Mouse (Mus musculus): ENCODE results near the gene Lrp1. TPM values are rescaled to one million over a fixed set of nuclear protein-coding genes. Genes with fewer than 3 reads are reported as not detected.

Gene Lrp1
- total RNA-seq, 2 experiments from 2014 or later = 73.8 to 101 TPM

DNA sequence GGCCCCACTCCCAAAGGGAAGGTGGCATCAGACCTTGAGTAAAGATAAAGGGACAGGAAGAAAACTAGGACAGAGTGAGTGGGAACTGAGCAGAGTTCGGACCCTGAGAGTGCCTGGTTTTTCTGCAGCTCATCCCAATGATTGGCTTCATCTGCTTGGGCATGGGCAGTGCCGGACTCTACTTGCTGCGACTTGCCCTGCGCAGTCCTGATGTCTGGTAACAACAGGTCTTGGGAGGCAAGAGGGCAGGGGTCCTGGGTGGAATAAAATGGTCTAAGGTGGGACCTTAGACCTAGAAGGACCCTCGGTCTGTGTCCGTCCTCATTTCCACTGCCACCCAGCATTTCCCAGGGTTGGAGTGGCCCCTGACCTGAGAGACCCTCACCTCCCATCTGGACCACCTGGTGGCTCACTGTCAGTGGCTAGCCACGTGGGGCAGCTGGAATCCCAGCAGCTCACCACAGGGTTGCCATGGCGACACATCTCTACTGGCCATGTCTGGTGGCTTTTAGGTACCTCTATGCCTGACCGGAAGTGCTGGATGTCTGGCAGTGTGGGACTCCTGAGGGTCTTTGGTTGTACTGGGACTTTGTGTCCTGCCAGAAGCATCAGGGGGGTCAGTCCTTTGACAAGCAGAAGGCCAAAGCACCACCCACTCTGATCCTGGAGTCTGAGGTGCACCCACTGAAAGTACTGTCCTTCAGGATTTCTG, 105.5 kb downstream of the Lrp1 start:
- no peak for DNase-seq
- intact Hi-C loops (cut with DNase I; ENCODE audit: low total_unique reads) = no loop called here

DNA sequence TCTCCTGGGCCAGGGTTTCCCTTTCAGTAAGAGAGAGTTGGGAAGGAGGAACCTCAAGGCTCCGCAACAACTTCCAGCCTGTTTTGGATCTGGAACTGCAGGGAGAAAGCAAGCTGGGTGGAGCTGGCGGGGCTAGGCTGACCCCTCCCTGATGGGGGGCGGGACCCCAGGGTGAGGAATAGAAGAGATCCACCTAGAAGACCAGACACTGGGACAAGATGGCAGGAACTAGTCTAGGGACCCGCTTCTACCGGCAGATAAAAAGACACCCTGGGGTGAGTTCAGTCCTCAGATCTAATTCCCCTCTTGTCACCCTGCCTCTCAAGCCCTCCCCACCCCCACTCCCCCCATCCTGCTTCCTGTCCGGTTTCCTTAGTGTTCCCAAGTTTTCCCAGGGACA, 106.2 kb downstream of the Lrp1 start, which contains the start of gene Ndufa4l2:
Gene Ndufa4l2 (plus strand): TSS at position 204 of the 400 bp plus-strand sequence.
- intact Hi-C loops (cut with DNase I; ENCODE audit: low total_unique reads) = no loop called here
- peak; percentile 69 for DNase-seq

DNA sequence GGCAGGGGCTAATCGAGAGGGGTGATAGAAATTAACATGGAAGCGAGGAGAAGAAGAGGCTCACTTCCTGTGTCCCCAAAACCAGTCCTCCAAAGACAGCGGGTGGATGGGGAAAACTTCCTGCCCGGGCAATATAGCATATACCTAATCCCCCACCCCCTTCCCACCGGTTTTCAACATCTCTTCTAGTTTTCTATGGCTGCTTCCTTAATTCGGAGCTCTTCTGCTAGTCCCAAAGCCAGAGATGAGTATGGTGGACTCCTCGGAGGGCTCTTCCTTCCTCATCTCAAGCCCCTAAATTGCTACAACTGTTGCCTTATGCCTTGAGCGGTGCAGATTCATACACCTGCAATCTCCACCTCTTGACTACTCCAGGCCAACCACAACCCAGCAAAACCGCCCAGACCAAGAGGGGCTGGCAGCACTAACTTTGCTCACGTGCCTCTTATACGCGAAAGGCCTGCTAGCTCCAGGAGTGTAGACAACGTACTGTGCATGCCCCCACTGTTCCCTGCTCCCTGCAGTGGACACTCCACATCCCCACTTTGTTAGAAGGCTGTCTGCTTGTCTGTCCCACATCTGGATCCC, 106.7 kb downstream of the Lrp1 start:
- intact Hi-C loops (cut with DNase I; ENCODE audit: low total_unique reads) = no loop called here
- DNase-seq = no peak

DNA sequence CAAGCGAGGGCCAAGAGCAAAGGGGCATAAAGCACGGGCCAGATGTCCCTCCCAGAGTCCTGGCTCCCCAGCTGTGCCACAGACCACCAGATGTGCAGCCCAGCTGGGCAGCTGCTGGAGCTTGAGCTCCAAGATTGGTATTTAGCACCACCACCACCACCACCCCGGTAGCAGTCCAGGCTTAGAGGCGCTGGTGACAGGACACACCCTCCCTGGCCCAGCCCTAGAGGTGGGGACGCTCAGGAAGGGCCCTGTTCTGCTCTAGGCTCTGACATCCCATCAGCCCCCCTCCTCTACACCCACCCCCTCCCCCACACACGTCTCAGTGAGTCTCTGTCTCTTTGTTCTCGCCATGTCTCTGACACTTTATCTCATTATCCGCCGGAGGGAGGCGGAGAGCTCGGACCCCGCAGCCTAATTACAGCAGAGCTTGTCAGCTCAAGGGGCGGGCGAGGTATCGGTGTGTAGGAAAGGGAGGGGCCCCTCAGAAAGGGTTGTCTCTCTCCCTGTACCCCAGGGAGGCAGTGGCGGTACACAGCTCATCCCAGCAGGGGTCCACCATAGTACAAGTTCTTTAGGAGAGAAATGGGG, 107.4 kb downstream of the Lrp1 start:
- intact Hi-C loops (cut with DNase I; ENCODE audit: low total_unique reads) = loop anchor here (2.0 kb wide), 1 partner anchor 21 kb away; the partner anchor contains the start of gene Nxph4
- DNase-seq = no peak

DNA sequence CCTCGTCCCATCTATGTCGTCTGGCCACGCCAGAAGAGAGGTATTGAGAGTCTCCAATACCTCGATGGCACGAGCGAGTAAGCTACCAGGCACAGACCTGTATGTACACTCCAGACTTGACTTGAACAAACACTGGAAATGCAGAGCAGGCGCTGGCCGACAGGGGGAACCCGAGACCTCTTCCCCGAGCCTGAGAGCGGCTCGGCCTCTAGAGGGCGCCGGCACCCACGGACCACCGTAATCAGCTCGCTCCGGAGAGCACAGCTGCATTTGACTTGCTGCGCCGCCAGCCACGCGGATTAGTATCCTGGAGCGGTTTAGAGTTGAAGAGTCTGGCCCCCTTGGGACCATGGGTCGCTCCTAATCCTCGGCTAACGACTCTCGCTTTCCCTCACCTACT, 108.1 kb downstream of the Lrp1 start:
- intact Hi-C loops (cut with DNase I; ENCODE audit: low total_unique reads) = loop anchor here (2.0 kb wide), 1 partner anchor 22 kb away; the partner anchor contains the start of gene Nxph4

DNA sequence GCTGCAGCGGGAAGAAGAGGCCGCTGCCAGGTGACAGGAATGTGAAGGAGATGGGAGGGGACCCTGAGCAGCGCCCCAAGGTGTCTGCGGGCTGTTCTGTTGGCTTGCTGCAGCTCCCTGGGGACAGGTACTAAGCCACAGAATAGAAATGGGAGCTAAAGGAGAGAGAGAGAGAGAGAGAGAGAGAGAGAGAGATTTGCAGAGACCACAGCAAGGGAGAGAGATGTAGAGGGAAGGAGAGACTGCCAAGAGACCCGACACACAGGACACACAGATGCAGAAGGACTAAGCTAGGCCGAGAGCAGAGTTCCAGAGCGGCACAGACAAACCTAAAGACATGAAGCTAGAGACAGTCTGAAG, 108.7 kb downstream of the Lrp1 start:
- DNase-seq = no peak
- intact Hi-C loops (cut with DNase I; ENCODE audit: low total_unique reads) = loop anchor here (2.0 kb wide), 1 partner anchor 23 kb away; the partner anchor contains the start of gene Nxph4

More for the DNA sequence above, 108.1 kb downstream of the Lrp1 start:
- DNase-seq = peak; percentile 93

DNA sequence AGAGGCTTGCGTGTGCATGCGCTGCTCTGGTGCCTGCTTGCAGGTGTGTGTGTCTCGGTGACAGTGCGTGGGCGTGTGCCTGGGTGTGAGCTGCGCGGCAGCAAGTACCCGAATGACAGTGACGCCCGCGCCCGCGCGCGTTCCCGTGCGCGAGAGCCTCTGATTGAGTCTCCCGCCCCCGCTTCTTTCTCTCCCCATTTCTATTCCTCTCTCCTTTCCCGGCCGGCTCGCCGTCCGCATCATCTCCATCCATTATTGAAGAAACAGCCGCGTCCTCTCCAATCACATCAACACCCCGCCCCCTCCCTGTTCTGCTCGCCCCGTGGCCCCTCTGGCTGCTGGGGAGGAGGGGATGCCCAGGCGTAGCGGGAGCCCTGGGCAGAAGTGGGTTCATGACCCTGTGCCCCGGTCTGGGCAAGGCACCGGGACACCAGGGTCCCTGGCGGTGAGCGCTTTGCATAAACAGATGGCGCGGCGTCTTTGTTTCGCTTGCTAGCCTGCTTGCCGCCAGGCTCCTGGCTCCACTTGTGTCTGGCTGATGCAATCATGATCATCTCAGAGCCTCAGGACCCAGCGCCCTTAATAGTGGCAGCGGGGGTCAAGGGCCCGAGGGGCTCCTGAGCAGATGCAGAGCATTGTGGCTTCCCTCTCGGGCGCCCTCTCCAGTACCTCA, 109.2 kb downstream of the Lrp1 start:
- DNase-seq = peak; percentile 47
- intact Hi-C loops (cut with DNase I; ENCODE audit: low total_unique reads) = loop anchor here (2.0 kb wide), 1 partner anchor 23 kb away; the partner anchor contains the start of gene Nxph4

DNA sequence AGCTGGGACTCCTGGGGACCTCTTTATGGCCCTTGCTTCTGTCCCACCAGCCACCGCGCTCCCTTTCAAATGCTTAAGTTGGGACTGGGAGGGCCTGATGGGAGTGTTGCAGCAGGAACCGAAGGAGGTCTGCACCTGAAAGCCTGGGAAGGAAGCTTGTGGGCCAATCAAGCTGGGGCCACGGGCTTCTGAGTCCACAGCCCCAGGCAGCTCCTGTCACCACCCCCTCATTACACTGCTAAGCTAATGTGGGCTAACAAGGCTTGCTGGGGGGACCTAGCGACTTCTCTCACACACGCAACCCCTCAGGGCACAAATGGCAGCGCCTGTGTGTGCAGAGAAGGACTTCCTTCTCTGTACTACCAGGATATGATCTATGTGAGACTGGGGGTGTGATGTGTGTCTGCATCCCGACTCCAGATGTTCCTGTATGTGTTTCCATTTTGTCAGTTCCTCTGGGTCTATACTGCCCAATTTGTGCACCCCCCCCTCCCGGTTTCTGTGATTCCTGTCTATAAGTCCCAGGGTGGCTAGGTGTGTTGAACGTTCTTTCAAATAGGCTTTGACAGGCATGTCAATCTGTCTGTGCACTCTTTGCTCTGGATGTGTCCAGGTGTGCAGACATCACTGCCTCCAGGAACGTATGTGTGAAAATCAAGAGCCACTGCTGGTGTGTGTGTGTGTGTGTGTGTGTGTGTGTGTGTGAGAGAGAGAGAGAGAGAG, 109.9 kb downstream of the Lrp1 start:
- intact Hi-C loops (cut with DNase I; ENCODE audit: low total_unique reads) = no loop called here
- DNase-seq = peak; percentile 1

DNA sequence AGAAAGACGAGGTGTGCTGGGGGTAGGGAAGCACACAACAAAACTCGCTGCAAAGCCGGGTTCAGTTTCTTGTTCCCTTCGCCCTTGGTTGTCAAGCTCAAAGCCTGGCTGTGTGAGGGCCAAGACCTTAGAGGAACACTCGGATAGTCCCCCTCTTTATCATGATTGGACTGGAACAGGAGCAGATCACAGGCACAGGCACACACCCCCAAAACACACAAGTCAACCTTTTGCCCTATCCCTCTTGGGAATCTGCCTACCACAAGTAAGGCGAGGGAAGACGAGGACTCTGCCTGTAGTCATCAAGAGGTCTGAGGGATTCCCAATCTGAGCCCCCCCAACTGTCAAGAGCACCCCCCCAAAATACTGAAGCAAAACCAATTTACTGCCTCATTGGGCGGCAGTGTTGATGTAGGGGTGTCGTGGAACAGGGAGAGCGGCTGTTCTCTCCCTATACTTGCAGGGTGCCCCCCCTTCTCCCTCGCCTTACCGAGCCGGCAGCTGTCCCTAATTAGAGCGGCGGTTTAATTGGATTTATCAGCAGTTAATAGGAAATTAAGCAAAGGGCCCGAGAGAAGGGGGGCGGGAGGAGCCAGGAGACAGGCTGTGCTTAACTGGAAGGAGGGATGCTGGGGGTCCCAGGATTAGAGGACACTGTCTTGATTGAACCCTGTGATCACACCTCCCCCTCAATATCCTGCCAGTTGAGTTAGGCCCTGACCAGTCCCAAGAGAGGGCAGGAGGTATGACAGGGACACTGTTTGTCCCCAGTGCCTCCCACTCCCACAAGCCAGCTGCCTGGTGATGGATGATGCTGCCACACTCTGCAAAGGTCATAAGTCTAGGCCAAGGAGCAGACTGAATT, 110.9 kb downstream of the Lrp1 start:
- intact Hi-C loops (cut with DNase I; ENCODE audit: low total_unique reads) = no loop called here

DNA sequence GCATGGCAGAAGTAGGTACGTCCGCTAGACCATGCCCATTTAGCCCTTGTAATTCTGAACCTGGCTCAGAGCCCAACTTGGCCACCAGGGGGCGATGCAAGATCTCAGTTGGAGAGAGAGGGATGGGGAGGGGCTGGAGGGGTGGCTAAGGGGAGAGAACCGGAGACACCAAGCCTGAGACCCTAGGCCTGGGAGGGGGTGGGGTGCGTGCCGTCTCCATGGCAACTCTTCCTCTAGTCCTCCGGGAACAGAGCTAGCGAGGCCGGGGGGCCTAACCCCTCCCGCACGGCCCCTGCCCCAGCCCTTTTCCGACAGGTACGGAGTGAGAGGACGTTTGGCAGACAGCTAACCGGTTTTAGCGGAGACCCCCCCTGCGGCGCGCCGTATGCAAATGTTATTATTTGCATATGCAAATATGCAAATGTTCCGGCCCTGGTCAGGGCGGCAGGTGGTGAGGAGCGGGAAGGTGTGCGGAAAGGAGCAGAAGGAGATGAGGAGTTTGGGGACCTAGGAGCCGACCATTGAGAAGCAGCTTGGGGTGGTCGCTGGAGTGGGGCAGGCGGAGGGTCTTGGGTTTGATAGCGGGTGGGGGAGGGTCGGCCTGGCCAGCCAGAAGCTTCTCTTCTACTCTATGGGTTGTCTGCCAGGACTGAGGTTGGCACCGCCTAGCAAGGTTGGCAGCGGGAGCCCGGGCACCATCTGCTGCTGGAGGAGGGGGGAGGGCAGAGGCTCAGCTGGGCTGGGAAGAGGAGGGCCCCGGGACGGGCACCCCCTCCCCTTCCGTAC, 111.7 kb downstream of the Lrp1 start:
- peak; percentile 82 for DNase-seq
- intact Hi-C loops (cut with DNase I; ENCODE audit: low total_unique reads) = no loop called here

More for the DNA sequence above, 110.9 kb downstream of the Lrp1 start:
- DNase-seq = peak; percentile 3

DNA sequence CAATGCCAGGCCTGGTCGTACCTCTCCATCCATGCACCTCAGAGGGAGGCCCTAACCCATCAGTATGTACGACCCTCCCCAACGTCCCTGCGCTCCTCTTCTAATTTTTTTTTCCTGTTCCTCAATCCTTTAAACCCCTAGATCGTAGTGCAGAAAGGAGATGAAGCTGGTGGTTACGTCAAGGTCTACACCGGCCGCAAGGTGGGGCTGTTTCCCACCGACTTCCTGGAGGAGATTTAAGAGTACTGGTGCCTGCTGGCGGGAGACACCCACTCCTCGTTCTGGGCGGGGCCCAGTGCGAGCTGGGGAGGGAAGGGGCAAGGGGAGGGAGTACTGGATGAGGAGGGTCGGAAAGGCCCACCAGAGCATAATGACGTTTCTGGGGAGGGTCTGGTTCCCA, 112.7 kb downstream of the Lrp1 start:
- intact Hi-C loops (cut with DNase I; ENCODE audit: low total_unique reads) = no loop called here
- peak; percentile 77 for DNase-seq

DNA sequence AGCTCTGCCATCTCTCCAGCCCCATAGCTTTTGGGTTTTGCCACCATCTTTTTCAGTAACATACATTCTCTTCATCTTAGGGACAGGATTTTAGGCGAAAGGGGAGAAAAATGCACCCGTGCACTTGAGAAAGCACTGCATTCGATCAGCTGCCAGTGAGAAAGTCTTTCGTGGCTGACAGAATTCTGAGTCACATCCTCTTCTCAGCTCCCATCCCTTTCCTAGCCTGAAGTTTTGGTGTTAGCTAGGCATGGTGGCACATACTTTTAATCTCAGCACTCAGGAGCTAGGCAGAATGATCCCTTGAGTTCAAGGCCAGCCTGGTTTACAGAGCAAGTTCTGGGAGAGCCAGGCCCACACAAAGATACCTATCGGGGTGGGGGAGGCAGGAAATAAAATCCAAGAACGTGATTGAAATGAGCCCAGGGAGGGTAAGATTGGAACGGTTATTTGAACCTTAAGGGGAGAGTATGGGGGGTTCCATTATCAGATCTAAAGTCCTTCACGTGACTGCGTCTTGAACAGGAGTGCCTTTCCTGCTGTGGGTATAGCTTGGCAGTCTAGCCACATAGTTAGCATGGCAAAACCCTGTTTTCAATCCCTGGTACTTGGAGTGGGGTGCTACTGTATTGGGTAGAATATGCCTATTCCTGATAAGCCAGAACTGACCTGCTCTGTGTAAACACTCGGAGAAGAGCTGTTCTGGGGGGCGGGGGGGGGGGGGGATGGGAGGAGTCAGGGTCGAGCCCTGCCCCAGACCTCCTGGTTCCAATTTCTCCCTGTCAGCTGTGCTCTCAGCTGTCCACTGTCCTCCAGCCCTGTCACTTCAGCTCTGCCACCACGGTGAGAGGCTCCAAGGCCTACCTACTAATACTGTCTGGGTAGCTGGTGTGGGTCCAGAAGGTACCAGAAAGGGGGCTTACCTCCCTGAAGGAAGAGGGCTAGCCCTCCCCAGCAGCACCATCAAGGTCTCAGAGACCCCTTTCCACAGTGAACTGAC, 119.8 kb downstream of the Lrp1 start, which contains the start of gene Stac3:
Gene Stac3 (plus strand): TSS at position 793 of the 1,000 bp plus-strand sequence.
- intact Hi-C loops (cut with DNase I; ENCODE audit: low total_unique reads) = no loop called here
- peak; percentile 65 for DNase-seq

DNA sequence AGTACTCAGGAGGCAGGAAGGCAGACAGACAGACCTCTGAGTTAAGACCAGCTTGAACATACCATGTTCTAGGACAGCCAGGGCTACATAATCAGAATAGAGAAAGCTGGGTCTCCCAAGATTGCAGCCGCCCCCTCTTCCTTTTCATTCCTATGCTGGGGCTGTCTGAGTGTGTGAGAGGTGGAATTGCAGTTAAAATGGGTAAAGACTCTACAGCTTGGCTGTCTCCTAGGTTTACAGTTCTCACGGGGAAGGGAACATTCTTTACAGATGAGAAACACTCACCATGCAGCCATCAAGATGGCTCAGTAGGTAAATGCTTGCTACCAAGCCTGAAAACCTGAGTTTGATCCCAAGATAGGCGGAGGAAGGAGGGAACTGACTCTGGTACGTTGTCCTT, 120.9 kb downstream of the Lrp1 start:
- intact Hi-C loops (cut with DNase I; ENCODE audit: low total_unique reads) = no loop called here
- no peak for DNase-seq

DNA sequence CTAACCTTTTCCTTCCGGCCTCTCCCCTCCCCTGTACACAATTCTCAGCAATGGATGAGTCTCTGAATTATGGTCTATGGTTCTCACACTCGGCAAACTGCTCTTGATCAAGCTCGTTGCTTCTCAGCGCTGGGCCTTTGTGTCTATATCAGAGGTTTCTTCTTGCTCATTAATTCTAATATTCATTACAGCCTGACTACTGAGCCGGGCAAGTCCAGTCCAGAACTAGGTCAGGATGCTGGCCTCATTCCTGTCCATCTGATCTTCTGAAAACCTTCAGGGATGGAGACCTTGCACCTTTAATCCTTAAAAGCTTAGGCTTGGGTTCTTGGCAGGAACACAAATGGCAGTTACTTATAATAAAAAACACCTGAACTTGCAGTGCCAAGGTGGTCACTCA, 121.4 kb downstream of the Lrp1 start:
- intact Hi-C loops (cut with DNase I; ENCODE audit: low total_unique reads) = no loop called here
- no peak for DNase-seq

DNA sequence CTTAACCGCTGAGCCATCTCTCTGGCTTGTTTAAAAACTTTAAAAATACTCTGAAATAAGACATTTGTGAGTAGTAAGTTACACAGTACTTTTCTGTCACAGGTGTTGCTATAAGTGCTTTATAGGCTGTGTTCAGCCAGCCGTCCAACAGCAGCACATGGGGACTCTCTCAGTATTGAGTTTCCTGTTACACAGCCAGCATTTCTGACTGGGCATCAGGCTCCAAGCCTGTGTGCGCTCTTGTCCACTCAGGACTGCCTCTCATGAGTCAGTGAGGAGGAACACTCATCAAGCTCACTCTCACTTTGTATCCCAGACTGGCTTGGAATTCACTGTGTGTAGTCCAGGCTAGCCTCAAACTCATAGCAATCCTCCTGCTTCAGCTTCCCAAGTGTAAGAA, 124.8 kb downstream of the Lrp1 start:
- no peak for DNase-seq
- intact Hi-C loops (cut with DNase I; ENCODE audit: low total_unique reads) = no loop called here

DNA sequence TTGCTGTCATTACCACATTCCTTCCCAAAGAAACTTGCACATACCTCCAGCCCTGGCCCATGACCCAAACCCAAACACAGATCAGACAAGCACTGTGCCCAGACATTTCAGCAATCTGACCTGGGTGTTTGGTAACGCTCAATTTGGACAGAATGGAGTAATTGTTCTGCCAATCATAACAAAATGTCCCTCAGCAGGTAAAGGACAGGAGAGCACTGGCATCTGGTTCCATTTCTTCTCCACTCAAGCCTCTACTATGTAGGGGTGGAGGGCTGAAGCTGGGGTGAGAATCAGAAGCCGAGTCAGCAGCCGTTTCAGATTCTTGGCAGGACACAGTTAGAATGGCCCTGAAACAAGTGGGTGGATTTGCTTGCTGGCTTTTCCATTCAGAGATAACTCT, 128.8 kb downstream of the Lrp1 start:
- intact Hi-C loops (cut with DNase I; ENCODE audit: low total_unique reads) = no loop called here
- DNase-seq = no peak

DNA sequence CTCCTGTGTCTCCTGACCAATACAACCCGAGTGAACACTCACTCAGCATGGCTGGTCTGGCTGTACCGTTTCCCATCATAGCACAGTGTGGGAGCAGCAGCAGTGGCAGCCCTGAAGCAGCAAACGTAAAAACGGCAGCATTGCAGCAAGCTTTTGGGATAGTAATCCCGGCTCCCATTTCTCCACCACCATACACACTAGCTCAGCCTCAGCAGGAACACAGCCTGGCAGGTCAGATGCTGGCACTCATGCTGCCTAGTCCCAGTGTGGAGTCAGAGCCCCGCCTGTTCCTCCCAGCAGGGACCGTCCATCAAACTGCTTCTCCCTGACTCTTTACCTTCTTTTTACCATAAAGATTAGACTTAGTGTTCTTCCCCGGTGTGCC, 129.8 kb downstream of the Lrp1 start:
- intact Hi-C loops (cut with DNase I; ENCODE audit: low total_unique reads) = no loop called here
- no peak for DNase-seq
